Mouse (Mus musculus) thymus, postnatal 10 days (tissue): ENCODE measurements around the gene Fosl1.
A peak's percentile ranks its signal among the peaks of the same experiment; 100 is the strongest.

Experiments used
- DNase-seq, 2 experiments: peaks; one replicate each; pipeline ENCODE4 v3.0.0; 2021; ENCODE audit warnings: low spot score in 2 of 2

The Fosl1 gene

GRCm38 (mm10) chr19:5456922-5457745, 9.8 kb downstream of the Fosl1 start:
- DNase-seq = peak; percentile 94 to 96

- DNase-seq = no peak
These were observed 10.5 kb downstream of the Fosl1 start, which contains the start of gene Ccdc85b for GRCm38 (mm10) chr19:5457746-5458442. Gene Ccdc85b, minus strand, starts transcription at chr19:5457894.

- no peak for DNase-seq
These were observed 11.7 kb downstream of the Fosl1 start for GRCm38 (mm10) chr19:5459019-5459418.

GRCm38 (mm10) chr19:5459896-5460295, 12.5 kb downstream of the Fosl1 start:
- DNase-seq = no peak

GRCm38 (mm10) chr19:5460465-5460911, 13.1 kb downstream of the Fosl1 start, which contains the start of gene Fibp:
Gene Fibp, plus strand, starts transcription at chr19:5460615.
- peak; percentile 65 to 81 for DNase-seq

GRCm38 (mm10) chr19:5461411-5461810, 14.1 kb downstream of the Fosl1 start:
- no peak for DNase-seq

GRCm38 (mm10) chr19:5463212-5463611, 15.9 kb downstream of the Fosl1 start:
- no peak for DNase-seq

- peak; percentile 50 to 75 for DNase-seq
These were observed 16.6 kb downstream of the Fosl1 start for GRCm38 (mm10) chr19:5463791-5464562.

GRCm38 (mm10) chr19:5465037-5465436, 17.7 kb downstream of the Fosl1 start:
- DNase-seq = no peak

GRCm38 (mm10) chr19:5466916-5467500, 19.7 kb downstream of the Fosl1 start:
- no peak for DNase-seq

GRCm38 (mm10) chr19:5468374-5468773, 21.0 kb downstream of the Fosl1 start, which contains the start of gene Ctsw:
Gene Ctsw, minus strand, starts transcription at chr19:5468507.
- peak; percentile 67 to 69 for DNase-seq

- no peak for DNase-seq
These were observed 24.5 kb downstream of the Fosl1 start for GRCm38 (mm10) chr19:5471846-5472245.

GRCm38 (mm10) chr19:5472857-5473256, 25.5 kb downstream of the Fosl1 start:
- no peak for DNase-seq

GRCm38 (mm10) chr19:5473720-5474119, 26.4 kb downstream of the Fosl1 start, which contains the start of gene Efemp2:
Gene Efemp2, plus strand, starts transcription at chr19:5473954.
- DNase-seq = peak; percentile 44 to 51

GRCm38 (mm10) chr19:5474281-5475068, 27.1 kb downstream of the Fosl1 start:
- DNase-seq = no peak

GRCm38 (mm10) chr19:5475069-5475714, 27.8 kb downstream of the Fosl1 start:
- no peak for DNase-seq

GRCm38 (mm10) chr19:5477004-5477667, 29.8 kb downstream of the Fosl1 start:
- no peak for DNase-seq

- no peak for DNase-seq
These were observed 30.4 kb downstream of the Fosl1 start for GRCm38 (mm10) chr19:5477668-5478300.

- DNase-seq = no peak
These were observed 32.7 kb downstream of the Fosl1 start for GRCm38 (mm10) chr19:5480016-5480415.
